Mouse (Mus musculus): ENCODE results near the gene Klhl2. TPM values are rescaled to one million over a fixed set of nuclear protein-coding genes. Genes with fewer than 3 reads are reported as not detected.

Klhl2 gene
- polyA plus RNA-seq, 1 experiment from 2014 or later: 5.6 TPM

DNA sequence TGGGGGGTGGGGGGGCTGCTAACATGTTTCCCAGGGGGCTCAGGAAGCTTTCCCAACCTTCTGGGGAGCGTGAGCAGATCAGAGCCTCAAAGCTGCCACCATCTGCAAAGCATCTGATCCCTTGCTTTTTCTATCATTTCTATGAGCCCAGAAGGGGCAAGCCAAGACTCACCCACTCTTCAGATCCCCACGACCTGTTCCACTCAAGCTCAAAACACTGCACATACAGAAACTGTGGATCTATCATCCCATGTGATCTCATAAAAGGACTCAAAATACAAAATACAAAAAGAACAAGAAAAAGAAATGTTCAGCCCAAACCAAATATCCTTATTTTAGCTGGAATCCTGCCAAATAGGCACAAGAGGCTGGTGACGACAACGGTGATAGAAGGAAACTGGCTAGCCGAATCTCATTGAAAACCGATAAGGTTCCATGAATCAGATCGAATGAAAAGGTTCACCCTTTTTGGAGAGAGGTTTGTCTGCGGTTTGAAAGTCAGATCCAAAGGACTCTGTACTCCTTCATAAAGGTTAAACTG, 1.5 kb downstream of the Klhl2 start:
- H3K4me2 ChIP-seq (ENCODE audit: low read depth, low read length): peak overlapping the region; percentile 81
- H3K4me1 ChIP-seq (ENCODE audit: control insufficient read depth, insufficient read depth, low read length): peaks cover 26% of the 10 kb centered on the region
- ATAC-seq: no peak
- peak overlapping the region; percentile 90 for H3K4me3 ChIP-seq (ENCODE audit: low read length)
- no peak overlapping the region for H3K27ac ChIP-seq (ENCODE audit: low read length)
- no peaks in the 10 kb centered on the region for H3K27me3 ChIP-seq (replicated peaks; ENCODE audit: control insufficient read depth, insufficient read depth, low read length)
- peak overlapping the region; percentile 88 for H3K9ac ChIP-seq (ENCODE audit: low read depth, low read length)
- WGBS: 17% methylated on average over 8 of the region's 8 CpGs
- no peaks in the 10 kb centered on the region for H3K9me3 ChIP-seq (ENCODE audit: control insufficient read depth, low read length)
- H3K36me3 ChIP-seq (ENCODE audit: control insufficient read depth, insufficient read depth, low read length): no peaks in the 10 kb centered on the region

DNA sequence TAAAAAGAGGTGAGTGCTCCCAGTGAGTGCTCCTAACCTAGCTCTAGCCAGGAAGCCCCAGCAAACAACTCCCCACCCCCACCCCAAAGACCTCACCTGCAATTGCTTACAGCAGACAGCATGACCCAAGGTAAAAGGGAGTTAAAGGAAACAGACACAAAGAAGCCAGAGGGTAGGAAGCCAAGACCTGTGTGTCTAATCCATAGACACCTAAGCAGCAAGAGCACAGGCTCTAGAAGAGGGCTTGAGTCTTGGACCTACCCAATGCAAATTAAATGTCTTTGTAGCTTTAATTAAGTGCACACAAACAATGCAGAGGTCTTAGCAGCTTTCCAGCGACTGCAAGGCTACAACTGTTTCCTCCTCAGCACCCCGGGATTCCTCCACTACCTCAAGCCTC, 2.2 kb downstream of the Klhl2 start:
- no peak for ATAC-seq
- Histone ChIP-seq H3K4me3 (ENCODE audit: low read length) (no peak overlapping the region; the same call in 1 of the 2 replicates), H3K4me1 (ENCODE audit: control insufficient read depth, insufficient read depth, low read length) (peaks cover 26% of the 10 kb centered on the region), H3K27me3 (replicated peaks; ENCODE audit: control insufficient read depth, insufficient read depth, low read length) (no peaks in the 10 kb centered on the region), H3K4me2 (ENCODE audit: low read depth, low read length) (no peak overlapping the region), H3K27ac (ENCODE audit: low read length) (no peak overlapping the region), H3K36me3 (ENCODE audit: control insufficient read depth, insufficient read depth, low read length) (no peaks in the 10 kb centered on the region), H3K9ac (ENCODE audit: low read depth, low read length) (no peak overlapping the region), H3K9me3 (ENCODE audit: control insufficient read depth, low read length) (no peaks in the 10 kb centered on the region)
- WGBS: 20% methylated on average over 2 of the region's 2 CpGs

DNA sequence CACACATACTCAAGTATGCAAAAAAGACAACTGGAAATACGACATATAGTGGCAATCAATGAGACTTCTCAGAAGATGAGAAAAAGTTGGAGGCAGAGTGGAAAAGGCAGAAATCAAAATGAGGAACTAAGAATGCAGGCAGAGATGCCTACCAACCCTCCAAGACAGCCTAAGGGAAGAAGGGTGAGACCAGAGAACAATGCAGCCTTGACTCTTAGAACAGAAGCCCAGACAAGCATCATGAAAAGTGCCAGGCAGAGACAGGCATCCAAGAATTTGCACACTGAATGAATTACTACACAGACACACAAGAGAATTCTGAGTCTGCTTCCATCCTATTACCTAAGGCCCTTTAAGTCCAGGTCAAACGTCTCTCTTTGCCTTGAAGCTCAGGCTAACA, 2.6 kb downstream of the Klhl2 start:
- H3K27me3 ChIP-seq (replicated peaks; ENCODE audit: control insufficient read depth, insufficient read depth, low read length): no peaks in the 10 kb centered on the region
- H3K4me3 ChIP-seq (ENCODE audit: low read length): no peak overlapping the region
- no peaks in the 10 kb centered on the region for H3K9me3 ChIP-seq (ENCODE audit: control insufficient read depth, low read length)
- no peak overlapping the region for H3K27ac ChIP-seq (ENCODE audit: low read length)
- H3K36me3 ChIP-seq (ENCODE audit: control insufficient read depth, insufficient read depth, low read length): no peaks in the 10 kb centered on the region
- H3K4me2 ChIP-seq (ENCODE audit: low read depth, low read length): no peak overlapping the region
- WGBS: 61% methylated on average over 2 of the region's 2 CpGs
- H3K4me1 ChIP-seq (ENCODE audit: control insufficient read depth, insufficient read depth, low read length): peaks cover 28% of the 10 kb centered on the region
- ATAC-seq: no peak
- H3K9ac ChIP-seq (ENCODE audit: low read depth, low read length): no peak overlapping the region

DNA sequence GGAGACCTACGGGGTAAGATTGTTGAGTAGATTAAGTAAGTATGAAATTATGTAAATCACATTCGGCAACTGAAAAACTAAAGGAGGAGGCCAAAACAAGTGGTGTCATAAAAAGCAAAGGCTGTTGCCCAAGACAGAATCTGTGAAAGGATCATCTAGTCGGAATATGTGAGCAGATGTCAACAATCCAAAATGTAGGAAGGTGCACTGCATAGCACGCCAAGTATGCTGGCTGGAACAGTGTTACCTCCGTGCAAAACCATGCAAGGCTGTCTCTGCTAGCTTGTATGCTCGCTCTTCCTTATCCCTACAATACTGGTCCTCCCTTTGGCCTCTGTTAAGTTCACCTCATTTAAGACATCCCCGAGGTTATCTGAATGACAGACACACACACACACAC, 4.5 kb downstream of the Klhl2 start:
- H3K27me3 ChIP-seq (replicated peaks; ENCODE audit: control insufficient read depth, insufficient read depth, low read length): no peaks in the 10 kb centered on the region
- H3K9ac ChIP-seq (ENCODE audit: low read depth, low read length): no peak overlapping the region
- H3K4me2 ChIP-seq (ENCODE audit: low read depth, low read length): no peak overlapping the region
- 79% methylated on average over 7 of the region's 7 CpGs for WGBS
- no peaks in the 10 kb centered on the region for H3K36me3 ChIP-seq (ENCODE audit: control insufficient read depth, insufficient read depth, low read length)
- H3K9me3 ChIP-seq (ENCODE audit: control insufficient read depth, low read length): no peaks in the 10 kb centered on the region
- peaks cover 35% of the 10 kb centered on the region for H3K4me1 ChIP-seq (ENCODE audit: control insufficient read depth, insufficient read depth, low read length)
- no peak overlapping the region for H3K27ac ChIP-seq (ENCODE audit: low read length)
- no peak for ATAC-seq
- no peak overlapping the region for H3K4me3 ChIP-seq (ENCODE audit: low read length)

DNA sequence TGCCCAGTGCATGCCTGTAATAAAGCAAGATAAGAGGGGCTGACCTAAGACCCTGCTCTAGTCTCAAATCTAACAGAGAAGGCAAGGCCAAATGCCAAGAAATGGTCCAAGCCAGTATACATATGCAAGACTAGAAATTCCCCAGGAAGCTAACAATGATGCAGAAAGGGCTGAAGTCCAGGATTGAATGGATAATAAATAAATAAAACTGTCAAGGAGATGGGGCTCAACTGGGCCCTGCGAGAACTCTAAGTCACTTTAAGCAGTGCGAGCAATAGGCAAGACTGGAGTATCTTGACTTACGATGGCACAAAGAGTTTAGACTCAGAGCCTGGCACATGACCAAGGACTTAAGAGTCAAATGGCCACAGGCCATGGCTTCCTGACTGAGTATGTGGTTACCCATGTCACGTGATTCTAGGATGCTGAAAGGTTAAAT, 5.8 kb downstream of the Klhl2 start:
- Histone ChIP-seq H3K36me3 (ENCODE audit: control insufficient read depth, insufficient read depth, low read length) (no peaks in the 10 kb centered on the region), H3K4me3 (ENCODE audit: low read length) (no peak overlapping the region), H3K4me2 (ENCODE audit: low read depth, low read length) (no peak overlapping the region), H3K4me1 (ENCODE audit: control insufficient read depth, insufficient read depth, low read length) (peaks cover 37% of the 10 kb centered on the region), H3K9ac (ENCODE audit: low read depth, low read length) (no peak overlapping the region), H3K27me3 (replicated peaks; ENCODE audit: control insufficient read depth, insufficient read depth, low read length) (no peaks in the 10 kb centered on the region), H3K27ac (ENCODE audit: low read length) (no peak overlapping the region), H3K9me3 (ENCODE audit: control insufficient read depth, low read length) (no peaks in the 10 kb centered on the region)
- WGBS: 42% methylated on average over 4 of the region's 4 CpGs
- peak; percentile 74 for ATAC-seq

DNA sequence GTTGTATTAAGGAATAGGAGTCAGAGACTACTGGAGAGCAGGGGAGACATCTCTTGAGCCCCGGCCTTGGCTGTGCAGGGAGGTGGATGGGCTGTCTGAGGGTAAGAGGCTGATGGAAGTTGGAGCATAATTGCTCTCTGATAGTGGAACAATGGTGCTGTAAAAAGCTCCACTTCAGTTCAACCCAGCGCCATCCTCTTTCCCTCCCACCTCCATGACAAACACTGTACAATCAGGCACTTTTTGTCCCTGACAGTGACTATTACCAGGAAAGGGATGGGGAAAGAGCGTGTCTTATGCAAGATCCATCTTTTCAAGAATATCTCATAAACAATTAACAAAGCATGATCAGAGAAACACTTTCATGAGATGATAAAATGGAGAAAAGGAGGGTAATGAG, 6.6 kb downstream of the Klhl2 start:
- Histone ChIP-seq H3K4me2 (ENCODE audit: low read depth, low read length) (no peak overlapping the region), H3K9me3 (ENCODE audit: control insufficient read depth, low read length) (no peaks in the 10 kb centered on the region), H3K4me1 (ENCODE audit: control insufficient read depth, insufficient read depth, low read length) (peaks cover 30% of the 10 kb centered on the region), H3K27ac (ENCODE audit: low read length) (no peak overlapping the region), H3K36me3 (ENCODE audit: control insufficient read depth, insufficient read depth, low read length) (no peaks in the 10 kb centered on the region), H3K27me3 (replicated peaks; ENCODE audit: control insufficient read depth, insufficient read depth, low read length) (no peaks in the 10 kb centered on the region), H3K4me3 (ENCODE audit: low read length) (no peak overlapping the region), H3K9ac (ENCODE audit: low read depth, low read length) (no peak overlapping the region)
- ATAC-seq: 0 out of 2 replicates have a peak, but pooled peaks have one; percentile 19
- WGBS: 67% methylated on average over 3 of the region's 3 CpGs

DNA sequence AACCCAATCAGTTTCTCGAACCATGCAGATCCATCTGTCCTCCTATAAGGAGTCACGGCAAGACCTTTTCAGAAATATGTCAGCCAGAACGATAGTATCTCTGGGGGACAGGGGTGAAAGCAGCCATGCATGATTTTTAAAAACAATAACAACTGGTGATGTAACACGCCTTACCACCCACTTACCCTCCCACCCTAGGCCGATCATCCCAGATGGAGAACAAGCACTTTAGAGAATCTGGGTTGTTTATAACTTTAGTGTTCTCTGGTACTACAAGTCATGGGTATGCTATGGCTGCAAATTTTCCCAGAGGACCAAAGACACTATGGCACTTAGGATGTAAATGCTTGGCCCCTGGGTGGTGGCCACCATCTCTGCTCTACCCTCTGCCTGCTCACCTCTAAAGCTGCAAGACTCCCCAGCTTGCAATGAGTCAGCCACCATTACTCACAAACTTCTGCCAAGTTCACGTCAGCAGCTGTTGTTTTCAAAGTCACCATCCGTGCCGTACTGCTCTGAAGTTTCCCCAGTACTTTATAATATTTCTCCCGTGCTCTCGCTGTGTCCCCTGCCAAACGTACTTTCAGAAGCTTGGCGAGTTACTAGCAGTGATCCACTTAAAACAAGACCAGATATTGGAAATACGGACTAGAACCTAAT, 7.9 kb downstream of the Klhl2 start:
- no peak overlapping the region for H3K4me2 ChIP-seq (ENCODE audit: low read depth, low read length)
- ATAC-seq: no peak
- no peak overlapping the region for H3K4me3 ChIP-seq (ENCODE audit: low read length)
- H3K27me3 ChIP-seq (replicated peaks; ENCODE audit: control insufficient read depth, insufficient read depth, low read length): no peaks in the 10 kb centered on the region
- no peak overlapping the region for H3K9ac ChIP-seq (ENCODE audit: low read depth, low read length)
- WGBS: 66% methylated on average over 13 of the region's 13 CpGs
- H3K36me3 ChIP-seq (ENCODE audit: control insufficient read depth, insufficient read depth, low read length): no peaks in the 10 kb centered on the region
- H3K9me3 ChIP-seq (ENCODE audit: control insufficient read depth, low read length): no peaks in the 10 kb centered on the region
- H3K27ac ChIP-seq (ENCODE audit: low read length): no peak overlapping the region
- H3K4me1 ChIP-seq (ENCODE audit: control insufficient read depth, insufficient read depth, low read length): peaks cover 26% of the 10 kb centered on the region

DNA sequence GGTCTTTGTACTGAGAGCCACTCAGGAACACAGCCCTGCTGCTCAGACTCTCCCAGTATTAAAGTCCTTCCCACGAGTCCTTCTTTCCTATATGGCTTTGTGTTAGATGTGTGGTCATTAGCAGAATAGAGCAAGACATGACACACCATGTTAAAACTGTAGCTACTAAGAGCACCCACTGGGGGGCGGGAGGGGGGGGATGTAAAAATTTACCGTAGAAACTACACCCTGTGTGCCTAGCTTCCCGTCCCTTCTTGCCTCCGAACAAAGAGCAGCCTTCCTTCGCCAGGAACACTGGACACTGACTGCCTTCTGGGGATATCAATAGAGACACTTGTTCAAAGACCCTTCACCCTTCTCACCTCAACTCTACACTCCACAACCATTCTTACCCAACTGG, 10.2 kb downstream of the Klhl2 start:
- Histone ChIP-seq H3K9ac (ENCODE audit: low read depth, low read length) (no peak overlapping the region), H3K4me1 (ENCODE audit: control insufficient read depth, insufficient read depth, low read length) (peaks cover 23% of the 10 kb centered on the region), H3K4me3 (ENCODE audit: low read length) (no peak overlapping the region), H3K27me3 (replicated peaks; ENCODE audit: control insufficient read depth, insufficient read depth, low read length) (no peaks in the 10 kb centered on the region), H3K9me3 (ENCODE audit: control insufficient read depth, low read length) (no peaks in the 10 kb centered on the region), H3K4me2 (ENCODE audit: low read depth, low read length) (no peak overlapping the region), H3K27ac (ENCODE audit: low read length) (no peak overlapping the region), H3K36me3 (ENCODE audit: control insufficient read depth, insufficient read depth, low read length) (no peaks in the 10 kb centered on the region)
- 73% methylated on average over 6 of the region's 6 CpGs for WGBS
- ATAC-seq: no peak

DNA sequence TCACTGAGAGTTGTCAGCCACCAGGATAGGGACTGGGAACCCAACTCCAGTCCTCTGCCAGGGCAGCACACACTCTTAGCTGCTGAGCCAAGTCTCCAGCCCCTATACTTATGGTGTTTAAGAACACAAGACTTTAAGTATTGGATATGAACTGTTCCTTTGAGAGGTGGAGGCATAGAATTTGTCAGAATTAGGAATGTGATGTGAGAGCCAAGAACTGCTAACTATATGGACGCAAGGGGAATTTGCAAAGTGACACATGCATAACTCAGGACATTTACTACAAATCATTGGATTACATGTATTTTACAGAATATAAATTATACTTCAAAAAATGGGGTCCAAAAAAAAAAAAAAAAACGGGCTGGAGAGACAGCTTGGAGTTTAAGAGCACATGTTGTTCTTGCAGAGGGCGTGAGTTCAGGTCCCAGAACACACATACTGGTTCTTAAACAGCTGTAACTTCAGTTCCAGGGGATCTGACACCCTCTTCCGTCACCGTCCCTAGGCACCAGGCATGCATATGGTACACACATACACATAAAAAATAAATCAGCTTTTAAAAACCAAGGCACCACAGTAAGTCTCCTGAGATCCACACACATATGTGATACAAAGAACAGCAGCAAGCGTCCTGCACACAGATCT, 14.2 kb downstream of the Klhl2 start:
- ATAC-seq: no peak

More for the DNA sequence above, 14.2 kb downstream of the Klhl2 start:
- no peaks in the 10 kb centered on the region for H3K27me3 ChIP-seq (replicated peaks; ENCODE audit: control insufficient read depth, insufficient read depth, low read length)
- H3K4me1 ChIP-seq (ENCODE audit: control insufficient read depth, insufficient read depth, low read length): peaks cover 5% of the 10 kb centered on the region
- WGBS: 73% methylated on average over 6 of the region's 6 CpGs
- H3K27ac ChIP-seq (ENCODE audit: low read length): no peak overlapping the region
- H3K36me3 ChIP-seq (ENCODE audit: control insufficient read depth, insufficient read depth, low read length): 0 out of 2 replicates have a peak, but pooled peaks cover 2% of the 10 kb centered on the region
- H3K4me3 ChIP-seq (ENCODE audit: low read length): no peak overlapping the region
- H3K9me3 ChIP-seq (ENCODE audit: control insufficient read depth, low read length): no peaks in the 10 kb centered on the region
- H3K9ac ChIP-seq (ENCODE audit: low read depth, low read length): no peak overlapping the region
- H3K4me2 ChIP-seq (ENCODE audit: low read depth, low read length): no peak overlapping the region

All from intestine, embryonic 16.5 days (tissue).